Mouse (Mus musculus) forebrain, embryonic 16.5 days (tissue): Measurements from ENCODE around the gene Gm21994. TPM values are rescaled to one million over a fixed set of nuclear protein-coding genes. Genes with fewer than 3 reads are reported as not detected.

Source experiments
- polyA plus RNA-seq: library from polyadenylated mRNA; unstranded; fragments of >200 nt; fragmentation: Nextera tagmentation; extraction: Ambion mirVana; gene quantifications from 2 replicates; pipeline ENCODE4 v1.2.1, GENCODE M21; 2015

The Gm21994 gene
- polyA plus RNA-seq, 1 experiment from 2014 or later, result 3.3 TPM

Other genes with a start within 250 kb of the Gm21994 start
- 12.2 and 13.1 TPM in 2 replicates for gene Zfp120, start 118.9 kb downstream of the Gm21994 start, polyA plus RNA-seq
- not detected in 2 replicates for gene Gm10770, start 75.9 kb downstream of the Gm21994 start, polyA plus RNA-seq
- not detected in 2 replicates for gene Gm14139, start 73.8 kb downstream of the Gm21994 start, polyA plus RNA-seq
- 11.7 and 13.3 TPM in 2 replicates for gene Zfp937, start 37.5 kb downstream of the Gm21994 start, polyA plus RNA-seq
- not detected in 2 replicates for gene Gm14124, start 1.9 kb upstream of the Gm21994 start, polyA plus RNA-seq
- 1.1 and 3.1 TPM in 2 replicates for gene Gm10130, start 68.1 kb upstream of the Gm21994 start, polyA plus RNA-seq
- gene 3300002I08Rik, start 107.2 kb upstream of the Gm21994 start, polyA plus RNA-seq, result 16.0 and 17.0 TPM in 2 replicates
- gene Zfp442, start 195.9 kb upstream of the Gm21994 start, polyA plus RNA-seq, result 8.7 and 10.0 TPM in 2 replicates
- not detected in 2 replicates for gene Zfp345, start 229.5 kb upstream of the Gm21994 start, polyA plus RNA-seq